In the genomic region with DNA sequence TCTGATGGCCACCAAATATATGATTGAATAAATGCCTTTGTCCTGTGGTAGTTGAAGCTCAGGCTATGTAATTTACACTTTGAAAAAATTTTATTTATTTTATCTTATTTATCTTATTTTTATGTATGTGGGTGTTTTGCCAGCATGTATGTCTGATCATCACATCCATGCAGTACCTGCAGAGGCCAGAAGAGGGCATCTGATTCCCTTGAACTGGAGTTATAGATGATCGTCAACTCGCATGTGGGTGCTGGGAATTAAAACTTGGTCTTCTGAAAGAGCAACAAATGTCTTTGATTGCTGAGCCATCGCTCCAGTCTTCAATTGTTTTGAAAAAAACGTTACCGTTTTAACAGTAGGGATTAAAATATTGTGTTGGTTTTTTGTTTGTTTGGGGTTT, we compare ENCODE assay signal across 25 mouse cellular contexts. TPM values are rescaled to one million over a fixed set of nuclear protein-coding genes. Genes with fewer than 3 reads are reported as not detected.
A peak's percentile ranks its signal among the peaks of the same experiment; 100 is the strongest.
DNase-seq lines count a peak whose midpoint lies in the region; ATAC-seq and TF ChIP-seq lines count a peak whose summit lies in the region.
"Had no signal": no experiment of that assay in that cellular context is flagged by ENCODE, and none has a peak within 500 bp of the region (broad histone marks: within the 10 kb centered on the region; RNA-seq: fewer than 3 reads in every experiment).

No protein-coding gene starts in this region.

- no peak for ATAC-seq in hindbrain, postnatal 0 days
- no peak for ATAC-seq in hindbrain, embryonic 12.5 days (ENCODE audit: low FRiP score)
- no peak for ATAC-seq in lung, embryonic 14.5 days (ENCODE audit: insufficient read depth)
- ATAC-seq in forebrain, embryonic 11.5 days (replicated peaks; ENCODE audit: low FRiP score) = no peak
- ATAC-seq: activated CD4-positive, CD25-positive, alpha-beta regulatory T cell, adult 4 months; forebrain, embryonic 16.5 days had no signal

- whole genome bisulfite sequencing in hindbrain, postnatal 0 days = 90% methylated on average over 5 of the region's 5 CpGs
- WGBS in hindbrain, embryonic 12.5 days = 90% methylated on average over 5 of the region's 5 CpGs
- 88% methylated on average over 5 of the region's 5 CpGs for WGBS in lung, embryonic 14.5 days
- WGBS in forebrain, embryonic 11.5 days = 84% methylated on average over 5 of the region's 5 CpGs

- no peak for DNase-seq in hindbrain, postnatal 0 days (ENCODE audit: low spot score)
- DNase-seq in lung, embryonic 14.5 days = peak; percentile 13
- no peak for DNase-seq in lung, adult 18-20 months
- peak; percentile 61 for DNase-seq in ES-CJ7 (ENCODE audit: low read depth, low spot score)
- DNase-seq in brain, embryonic 14.5 days (ENCODE audit: low read depth) = no peak
- no peak for DNase-seq in forebrain, embryonic 11.5 days (ENCODE audit: low spot score)
- DNase-seq: adrenal gland, postnatal 10 days; cerebellum, adult 9-11 months; heart, postnatal 14 days; lung, adult 2 months; lung, postnatal 36 days; right cerebral cortex, adult 18-20 months had no signal

- no peaks in the 10 kb centered on the region for H3K4me1 ChIP-seq in hindbrain, postnatal 0 days (ENCODE audit: insufficient read depth, low read length)
- peaks cover 5% of the 10 kb centered on the region; the same call in 1 of the 2 replicates for H3K4me1 ChIP-seq in hindbrain, embryonic 12.5 days
- peaks cover 6% of the 10 kb centered on the region for H3K4me1 ChIP-seq in lung, embryonic 14.5 days (ENCODE audit: insufficient read depth)
- no peaks in the 10 kb centered on the region for H3K4me1 ChIP-seq in forebrain, embryonic 11.5 days (replicated peaks; ENCODE audit: control insufficient read depth, insufficient read depth, low read length)

- H3K27me3 ChIP-seq in hindbrain, postnatal 0 days (ENCODE audit: insufficient read depth, low read length) = no peaks in the 10 kb centered on the region
- H3K27me3 ChIP-seq in hindbrain, embryonic 12.5 days = peaks cover 5% of the 10 kb centered on the region; the same call in 1 of the 2 replicates
- H3K27me3 ChIP-seq in lung, embryonic 14.5 days (ENCODE audit: insufficient read depth, low read length) = no peaks in the 10 kb centered on the region
- no peaks in the 10 kb centered on the region for H3K27me3 ChIP-seq in forebrain, embryonic 11.5 days (ENCODE audit: control insufficient read depth, insufficient read depth, low read length)

- no peak overlapping the region for H3K4me2 ChIP-seq in hindbrain, postnatal 0 days (ENCODE audit: low read depth, low read length)
- no peak overlapping the region for H3K4me2 ChIP-seq in hindbrain, embryonic 12.5 days (replicated peaks)
- no peak overlapping the region for H3K4me2 ChIP-seq in lung, embryonic 14.5 days
- H3K4me2 ChIP-seq in forebrain, embryonic 11.5 days (ENCODE audit: low read depth, low read length, severe bottlenecking) = no peak overlapping the region
- H3K4me2 ChIP-seq: embryonic facial prominence, embryonic 13.5 days; heart, embryonic 11.5 days; hindbrain, embryonic 13.5 days had no signal

- no peak overlapping the region for H3K9ac ChIP-seq in hindbrain, postnatal 0 days (replicated peaks; ENCODE audit: low read length)
- no peak overlapping the region for H3K9ac ChIP-seq in hindbrain, embryonic 12.5 days
- no peak overlapping the region for H3K9ac ChIP-seq in lung, embryonic 14.5 days
- no peak overlapping the region for H3K9ac ChIP-seq in forebrain, embryonic 11.5 days (ENCODE audit: low read length)
- H3K9ac ChIP-seq: embryonic facial prominence, embryonic 13.5 days; hindbrain, embryonic 13.5 days had no signal

- TF ChIP-seq POLR2A in brain, embryonic 14.5 days (IDR thresholded peaks at IDR 0.05; ENCODE audit: borderline replicate concordance, extremely low read depth, insufficient read depth, insufficient read length, poor library complexity, severe bottlenecking) = no peak

- H3K36me3 ChIP-seq in hindbrain, postnatal 0 days (ENCODE audit: insufficient read depth, low read length) = no peaks in the 10 kb centered on the region
- H3K36me3 ChIP-seq in hindbrain, embryonic 12.5 days = no peaks in the 10 kb centered on the region
- H3K36me3 ChIP-seq in lung, embryonic 14.5 days (ENCODE audit: insufficient read depth) = no peaks in the 10 kb centered on the region
- no peaks in the 10 kb centered on the region for H3K36me3 ChIP-seq in forebrain, embryonic 11.5 days (ENCODE audit: control insufficient read depth, insufficient read depth, low read length)
- H3K36me3 ChIP-seq: embryonic facial prominence, embryonic 13.5 days; hindbrain, embryonic 13.5 days had no signal

- no peak overlapping the region for H3K27ac ChIP-seq in hindbrain, postnatal 0 days
- H3K27ac ChIP-seq in hindbrain, embryonic 12.5 days = no peak overlapping the region
- no peak overlapping the region for H3K27ac ChIP-seq in lung, embryonic 14.5 days (ENCODE audit: low read depth)
- H3K27ac ChIP-seq in forebrain, embryonic 11.5 days (ENCODE audit: low read depth, low read length) = no peak overlapping the region
- H3K27ac ChIP-seq: embryonic facial prominence, embryonic 13.5 days; hindbrain, embryonic 13.5 days had no signal

- H3K9me3 ChIP-seq in hindbrain, postnatal 0 days (ENCODE audit: low read length) = 0 out of 2 replicates have a peak, but pooled peaks cover 3% of the 10 kb centered on the region
- peaks cover 7% of the 10 kb centered on the region; the same call in 1 of the 2 replicates for H3K9me3 ChIP-seq in hindbrain, embryonic 12.5 days (replicated peaks)
- no peaks in the 10 kb centered on the region; the same call in 1 of the 2 replicates for H3K9me3 ChIP-seq in lung, embryonic 14.5 days (ENCODE audit: low read depth, low read length)
- H3K9me3 ChIP-seq in forebrain, embryonic 11.5 days (ENCODE audit: control insufficient read depth, low read length) = peaks cover 6% of the 10 kb centered on the region; the same call in 1 of the 2 replicates

- peak; percentile 10; the same call in 1 of the 2 replicates for TF ChIP-seq CTCF in hindbrain, postnatal 0 days (IDR thresholded peaks at IDR 0.05; ENCODE audit: low read depth)
- peak; percentile 39; the same call in 1 of the 2 replicates for TF ChIP-seq CTCF in lung, embryonic 14.5 days (IDR thresholded peaks at IDR 0.05; ENCODE audit: low read depth)
- peak; percentile 38; the same call in 1 of the 2 replicates for TF ChIP-seq CTCF in brain, embryonic 14.5 days (IDR thresholded peaks at IDR 0.05; ENCODE audit: borderline replicate concordance, extremely low read depth, insufficient read depth, insufficient read length)

- H3K4me3 ChIP-seq in hindbrain, postnatal 0 days (ENCODE audit: low read length) = no peak overlapping the region
- no peak overlapping the region for H3K4me3 ChIP-seq in hindbrain, embryonic 12.5 days
- no peak overlapping the region for H3K4me3 ChIP-seq in lung, embryonic 14.5 days (ENCODE audit: low read depth, low read length)
- H3K4me3 ChIP-seq in forebrain, embryonic 11.5 days (ENCODE audit: low read depth, low read length) = no peak overlapping the region
- H3K4me3 ChIP-seq: embryonic facial prominence, embryonic 13.5 days; hindbrain, embryonic 13.5 days had no signal

RNA-seq across cellular contexts. Expression of a gene that starts 15.2 kb away (rescaled TPM):
- 0.10 and 1.4 TPM in 2 replicates for total RNA-seq in hindbrain, postnatal 0 days (2014; rRNA removed)
- polyA plus RNA-seq in hindbrain, postnatal 0 days (2015; fragmentation: Nextera tagmentation; extraction: Ambion mirVana) = 0.30 and 0.40 TPM in 2 replicates
- polyA plus RNA-seq in hindbrain, embryonic 12.5 days (2016; fragmentation: Nextera tagmentation; extraction: Ambion mirVana) = 0.15 and 0.17 TPM in 2 replicates
- not detected in 2 replicates for polyA plus RNA-seq in lung, embryonic 14.5 days (2014; fragmentation: Nextera tagmentation; extraction: Ambion mirVana)
- 0.24 and 0.30 TPM in 2 replicates for polyA plus RNA-seq in brain, embryonic 14.5 days (2012; rRNA removed)
- not detected in 2 replicates for polyA plus RNA-seq in forebrain, embryonic 11.5 days (2014; fragmentation: Nextera tagmentation; extraction: Ambion mirVana)
- total RNA-seq: adrenal gland, postnatal 10 days; heart, postnatal 14 days; megakaryocyte-erythroid progenitor cell, adult 5-6 weeks; monocyte, adult 5-6 weeks had no signal
- polyA plus RNA-seq: embryonic facial prominence, embryonic 13.5 days; heart, embryonic 11.5 days; intestine, embryonic 14.5 days; kidney, embryonic 14.5 days; large intestine, adult 2 months; lung, adult 2 months; neural tube, embryonic 11.5 days; small intestine, adult 2 months had no signal

Comparison
In these comparisons a context has a peak if more than half of its experiments do, and no peak if none do; other contexts are left out.
1. DNase-seq: peak in lung, embryonic 14.5 days (single experiment) and ES-CJ7 (single experiment); none in hindbrain, postnatal 0 days (single experiment), lung, adult 18-20 months (0 of 2), brain, embryonic 14.5 days (single experiment) and forebrain, embryonic 11.5 days (single experiment).
2. Peak in every context shown above with its lines, with median percentiles within 50 percentile points of each other: CTCF ChIP-seq.